Mouse (Mus musculus): ENCODE measurements around the gene Hint1. TPM values are rescaled to one million over a fixed set of nuclear protein-coding genes. Genes with fewer than 3 reads are reported as not detected.

Gene Hint1
- polyA plus RNA-seq, 1 experiment from 2014 or later = 878 TPM

GRCm38 (mm10) chr11:54910081-54910665, 44.0 kb downstream of the Hint1 start:
- Histone ChIP-seq H3K4me2 (replicated peaks) (no peak overlapping the region), H3K4me3 (replicated peaks; ENCODE audit: low read length) (no peak overlapping the region), H3K27ac (no peak overlapping the region), H3K27me3 (ENCODE audit: control insufficient read depth, insufficient read depth, low read length) (no peaks in the 10 kb centered on the region), H3K4me1 (replicated peaks; ENCODE audit: control insufficient read depth, insufficient read depth, low read length) (no peaks in the 10 kb centered on the region), H3K36me3 (replicated peaks; ENCODE audit: control insufficient read depth, insufficient read depth) (peaks cover 29% of the 10 kb centered on the region), H3K9me3 (ENCODE audit: control insufficient read depth, low read length) (no peaks in the 10 kb centered on the region), H3K9ac (no peak overlapping the region)
- WGBS = 85% methylated on average over 12 of the region's 12 CpGs
- no peak for DNase-seq (ENCODE audit: low spot score)
- no peak for ATAC-seq (ENCODE audit: low FRiP score)

GRCm38 (mm10) chr11:54911201-54911600, 45.0 kb downstream of the Hint1 start:
- Histone ChIP-seq H3K27me3 (ENCODE audit: control insufficient read depth, insufficient read depth, low read length) (no peaks in the 10 kb centered on the region), H3K4me3 (replicated peaks; ENCODE audit: low read length) (no peak overlapping the region), H3K27ac (no peak overlapping the region), H3K9me3 (ENCODE audit: control insufficient read depth, low read length) (no peaks in the 10 kb centered on the region), H3K36me3 (replicated peaks; ENCODE audit: control insufficient read depth, insufficient read depth) (peaks cover 39% of the 10 kb centered on the region), H3K4me1 (replicated peaks; ENCODE audit: control insufficient read depth, insufficient read depth, low read length) (no peaks in the 10 kb centered on the region), H3K9ac (no peak overlapping the region), H3K4me2 (replicated peaks) (no peak overlapping the region)
- DNase-seq (ENCODE audit: low spot score) (no peak), ATAC-seq (ENCODE audit: low FRiP score) (no peak)
- WGBS = 90% methylated on average over 3 of the region's 3 CpGs

- Histone ChIP-seq H3K27me3 (ENCODE audit: control insufficient read depth, insufficient read depth, low read length) (no peaks in the 10 kb centered on the region), H3K9ac (no peak overlapping the region), H3K4me1 (replicated peaks; ENCODE audit: control insufficient read depth, insufficient read depth, low read length) (no peaks in the 10 kb centered on the region), H3K36me3 (replicated peaks; ENCODE audit: control insufficient read depth, insufficient read depth) (peaks cover 44% of the 10 kb centered on the region), H3K27ac (no peak overlapping the region), H3K4me3 (replicated peaks; ENCODE audit: low read length) (no peak overlapping the region), H3K9me3 (ENCODE audit: control insufficient read depth, low read length) (no peaks in the 10 kb centered on the region), H3K4me2 (replicated peaks) (no peak overlapping the region)
- DNase-seq (ENCODE audit: low spot score) (no peak), ATAC-seq (ENCODE audit: low FRiP score) (no peak)
- 87% methylated on average over 7 of the region's 7 CpGs for WGBS
These were observed 45.7 kb downstream of the Hint1 start for GRCm38 (mm10) chr11:54911671-54912502.

- no peak overlapping the region for H3K4me3 ChIP-seq (replicated peaks; ENCODE audit: low read length)
- no peak overlapping the region for H3K27ac ChIP-seq
- ATAC-seq (ENCODE audit: low FRiP score) (no peak), DNase-seq (ENCODE audit: low spot score) (no peak)
- no peak overlapping the region for H3K9ac ChIP-seq
- H3K4me2 ChIP-seq (replicated peaks) = no peak overlapping the region
- 90% methylated on average over 9 of the region's 9 CpGs for WGBS
- H3K9me3 ChIP-seq (ENCODE audit: control insufficient read depth, low read length) = no peaks in the 10 kb centered on the region
- no peaks in the 10 kb centered on the region for H3K27me3 ChIP-seq (ENCODE audit: control insufficient read depth, insufficient read depth, low read length)
- peaks cover 52% of the 10 kb centered on the region for H3K36me3 ChIP-seq (replicated peaks; ENCODE audit: control insufficient read depth, insufficient read depth)
- no peaks in the 10 kb centered on the region for H3K4me1 ChIP-seq (replicated peaks; ENCODE audit: control insufficient read depth, insufficient read depth, low read length)
These were observed 46.5 kb downstream of the Hint1 start for GRCm38 (mm10) chr11:54912503-54913316.

- 93% methylated on average over 5 of the region's 5 CpGs for WGBS
- Histone ChIP-seq H3K4me1 (replicated peaks; ENCODE audit: control insufficient read depth, insufficient read depth, low read length) (no peaks in the 10 kb centered on the region), H3K4me2 (replicated peaks) (no peak overlapping the region), H3K27ac (no peak overlapping the region), H3K36me3 (replicated peaks; ENCODE audit: control insufficient read depth, insufficient read depth) (peaks cover 61% of the 10 kb centered on the region), H3K4me3 (replicated peaks; ENCODE audit: low read length) (no peak overlapping the region), H3K9me3 (ENCODE audit: control insufficient read depth, low read length) (no peaks in the 10 kb centered on the region), H3K9ac (no peak overlapping the region), H3K27me3 (ENCODE audit: control insufficient read depth, insufficient read depth, low read length) (no peaks in the 10 kb centered on the region)
- no peak for ATAC-seq (ENCODE audit: low FRiP score)
- DNase-seq (ENCODE audit: low spot score) = no peak
These were observed 47.7 kb downstream of the Hint1 start for GRCm38 (mm10) chr11:54913841-54914240.

- DNase-seq (ENCODE audit: low spot score) (no peak), ATAC-seq (ENCODE audit: low FRiP score) (no peak)
- Histone ChIP-seq H3K27ac (no peak overlapping the region), H3K9ac (no peak overlapping the region), H3K9me3 (ENCODE audit: control insufficient read depth, low read length) (no peaks in the 10 kb centered on the region), H3K4me3 (replicated peaks; ENCODE audit: low read length) (no peak overlapping the region), H3K4me1 (replicated peaks; ENCODE audit: control insufficient read depth, insufficient read depth, low read length) (no peaks in the 10 kb centered on the region), H3K36me3 (replicated peaks; ENCODE audit: control insufficient read depth, insufficient read depth) (peaks cover 59% of the 10 kb centered on the region), H3K27me3 (ENCODE audit: control insufficient read depth, insufficient read depth, low read length) (no peaks in the 10 kb centered on the region), H3K4me2 (replicated peaks) (no peak overlapping the region)
- WGBS = 95% methylated on average over 7 of the region's 7 CpGs
These were observed 51.3 kb downstream of the Hint1 start for GRCm38 (mm10) chr11:54917461-54917860.

GRCm38 (mm10) chr11:54918273-54918672, 52.1 kb downstream of the Hint1 start:
- no peak for ATAC-seq (ENCODE audit: low FRiP score)
- H3K36me3 ChIP-seq (replicated peaks; ENCODE audit: control insufficient read depth, insufficient read depth) = peaks cover 67% of the 10 kb centered on the region
- no peaks in the 10 kb centered on the region for H3K4me1 ChIP-seq (replicated peaks; ENCODE audit: control insufficient read depth, insufficient read depth, low read length)
- no peak overlapping the region for H3K27ac ChIP-seq
- no peak overlapping the region for H3K4me3 ChIP-seq (replicated peaks; ENCODE audit: low read length)
- H3K4me2 ChIP-seq (replicated peaks) = no peak overlapping the region
- WGBS = 93% methylated on average over 4 of the region's 4 CpGs
- no peaks in the 10 kb centered on the region for H3K9me3 ChIP-seq (ENCODE audit: control insufficient read depth, low read length)
- H3K9ac ChIP-seq = no peak overlapping the region
- DNase-seq (ENCODE audit: low spot score) = no peak
- H3K27me3 ChIP-seq (ENCODE audit: control insufficient read depth, insufficient read depth, low read length) = no peaks in the 10 kb centered on the region

Data from hindbrain, embryonic 14.5 days (tissue).